In the genomic region with DNA sequence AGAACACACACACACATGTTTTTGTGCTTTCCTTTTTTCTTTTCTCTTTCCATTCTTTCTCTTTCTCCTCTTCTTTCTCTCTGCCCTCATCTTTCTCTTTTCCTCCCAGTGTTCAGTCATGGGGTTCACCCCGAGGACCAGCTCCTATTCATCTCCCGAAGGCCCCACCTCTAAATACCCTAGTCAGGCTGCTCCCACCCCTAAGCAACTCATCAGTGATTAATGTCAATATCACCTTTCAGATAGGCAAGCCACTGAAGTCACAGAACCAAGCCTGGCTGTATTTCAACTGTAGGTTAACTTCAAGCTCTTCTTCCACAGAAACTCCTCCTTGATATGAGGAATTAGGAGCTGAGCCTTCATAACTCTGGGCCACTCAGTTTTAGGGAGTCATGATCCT, we compare ENCODE assay signal across 29 mouse cellular contexts. TPM values are rescaled to one million over a fixed set of nuclear protein-coding genes. Genes with fewer than 3 reads are reported as not detected.
DNase-seq lines count a peak whose midpoint lies in the region; ATAC-seq and TF ChIP-seq lines count a peak whose summit lies in the region.
"Had no signal": no experiment of that assay in that cellular context is flagged by ENCODE, and none has a peak within 500 bp of the region (broad histone marks: within the 10 kb centered on the region; RNA-seq: fewer than 3 reads in every experiment).

No protein-coding gene starts in this region.

- no peak overlapping the region for H3K27ac ChIP-seq in kidney, embryonic 15.5 days
- H3K27ac ChIP-seq in spleen, adult 2 months (ENCODE audit: insufficient read depth, low read length): peak overlapping the region; percentile 62; the same call in 1 of the 2 replicates
- H3K27ac ChIP-seq: forebrain, embryonic 12.5 days; heart, adult 2 months; hindbrain, embryonic 12.5 days; hindbrain, postnatal 0 days; liver, embryonic 13.5 days; neural tube, embryonic 15.5 days had no signal

- no peak for TF ChIP-seq POLR2A in spleen, adult 2 months (IDR thresholded peaks at IDR 0.05; ENCODE audit: low read depth, low read length)

- H3K9ac ChIP-seq in kidney, embryonic 15.5 days: no peak overlapping the region
- H3K9ac ChIP-seq: forebrain, embryonic 12.5 days; forebrain, postnatal 0 days; hindbrain, embryonic 12.5 days; liver, embryonic 13.5 days; neural tube, embryonic 15.5 days had no signal

- H3K36me3 ChIP-seq in kidney, embryonic 15.5 days: no peaks in the 10 kb centered on the region
- H3K36me3 ChIP-seq in spleen, adult 2 months (ENCODE audit: control insufficient read depth, insufficient read depth, low read length): no peaks in the 10 kb centered on the region
- H3K36me3 ChIP-seq: forebrain, embryonic 12.5 days; hindbrain, embryonic 12.5 days; liver, embryonic 13.5 days; neural tube, embryonic 15.5 days had no signal

- WGBS in kidney, embryonic 15.5 days: 26% methylated on average over 2 of the region's 2 CpGs
- WGBS in spleen, adult 2 months: 40% methylated on average over 2 of the region's 2 CpGs

- no peak for TF ChIP-seq CTCF in spleen, adult 2 months (IDR thresholded peaks at IDR 0.05; ENCODE audit: extremely low read depth, insufficient read depth, insufficient read length, insufficient replicate concordance)

- DNase-seq in kidney, adult 9 months: no peak
- no peak for DNase-seq in spleen, adult 2 months (ENCODE audit: low read depth in 1 of 2, low spot score in 2 of 2)
- no peak for DNase-seq in spleen, postnatal 14 days (ENCODE audit: low spot score in 2 of 2)
- DNase-seq in thymus, postnatal 4 days: peak; percentile 44
- DNase-seq: adrenal gland, adult 2 months; adrenal gland, postnatal 36 days; cerebellum, adult 2 months; cerebellum, postnatal 14 days; forebrain, postnatal 0 days; heart, adult 2 months; heart, postnatal 36 days; kidney, postnatal 25 days; layer of hippocampus, postnatal 36 days; left cerebral cortex, postnatal 4 days; liver, embryonic 13.5 days; lung, adult 18-20 months; lung, postnatal 4 days; midbrain, embryonic 14.5 days; retina, postnatal 1 day; right cerebral cortex, postnatal 14 days had no signal

- ATAC-seq in kidney, embryonic 15.5 days (replicated peaks; ENCODE audit: low FRiP score): peak; percentile 74
- ATAC-seq in activated CD4-positive, CD25-positive, alpha-beta regulatory T cell, adult 4 months: peak; percentile 1
- ATAC-seq in megakaryocyte progenitor cell, adult 5-6 weeks (replicated peaks; ENCODE audit: poor library complexity): no peak
- ATAC-seq: forebrain, postnatal 0 days; hindbrain, postnatal 0 days; intestine, postnatal 0 days had no signal

- H3K9me3 ChIP-seq in kidney, embryonic 15.5 days (replicated peaks): no peaks in the 10 kb centered on the region
- H3K9me3 ChIP-seq: forebrain, embryonic 12.5 days; hindbrain, embryonic 12.5 days; liver, embryonic 13.5 days; neural tube, embryonic 15.5 days had no signal

- H3K4me1 ChIP-seq in kidney, embryonic 15.5 days: no peaks in the 10 kb centered on the region
- H3K4me1 ChIP-seq in spleen, adult 2 months (ENCODE audit: control insufficient read depth, insufficient read depth, insufficient read length): no peaks in the 10 kb centered on the region
- H3K4me1 ChIP-seq: forebrain, embryonic 12.5 days; hindbrain, embryonic 12.5 days; neural tube, embryonic 15.5 days had no signal

- no peaks in the 10 kb centered on the region for H3K27me3 ChIP-seq in kidney, embryonic 15.5 days
- H3K27me3 ChIP-seq in spleen, adult 2 months (ENCODE audit: control insufficient read depth, insufficient read depth, low read length): no peaks in the 10 kb centered on the region
- H3K27me3 ChIP-seq: forebrain, embryonic 12.5 days; hindbrain, embryonic 12.5 days; liver, embryonic 13.5 days; neural tube, embryonic 15.5 days had no signal

- no peak overlapping the region for H3K4me2 ChIP-seq in kidney, embryonic 15.5 days
- H3K4me2 ChIP-seq: forebrain, embryonic 12.5 days; hindbrain, embryonic 12.5 days; liver, embryonic 13.5 days; neural tube, embryonic 15.5 days had no signal

- no peak overlapping the region for H3K4me3 ChIP-seq in kidney, embryonic 15.5 days (replicated peaks)
- no peak overlapping the region for H3K4me3 ChIP-seq in spleen, adult 2 months (ENCODE audit: extremely low read depth, insufficient read depth, insufficient read length)
- H3K4me3 ChIP-seq: erythroblast, embryonic 14.5 days; forebrain, embryonic 12.5 days; heart, adult 2 months; hindbrain, embryonic 12.5 days; liver, embryonic 13.5 days; neural tube, embryonic 15.5 days had no signal

RNA-seq across cellular contexts. Expression of a gene that starts 26.1 kb away (rescaled TPM):
- polyA plus RNA-seq in kidney, embryonic 15.5 days (2015; fragmentation: Nextera tagmentation; extraction: Ambion mirVana): 4.2 and 6.3 TPM in 2 replicates
- polyA plus RNA-seq in spleen, adult 2 months (2012; rRNA removed): 11.3 and 13.2 TPM in 2 replicates
- 10 to 100 TPM in 1 of 2 experiments, 1 to 10 TPM in 1; 9.4 to 14.2 TPM for polyA plus RNA-seq in activated CD4-positive, CD25-positive, alpha-beta regulatory T cell, adult 4 months (2017; shearing (Covaris generic))
- total RNA-seq in megakaryocyte progenitor cell, adult 5-6 weeks (2015): 55.4 and 68.7 TPM in 2 replicates
- total RNA-seq in megakaryocyte progenitor cell, adult 5-6 weeks (2017): 48.7 and 55.6 TPM in 2 replicates
